Mouse (Mus musculus) forebrain, embryonic 13.5 days (tissue): ENCODE measurements around the gene Mogat1. TPM values are rescaled to one million over a fixed set of nuclear protein-coding genes. Genes with fewer than 3 reads are reported as not detected.
"Not testable (repeated sequence)": the region's sequence is repeated elsewhere in the genome, so short reads cannot be mapped to it uniquely, and the experiment has no call there.

Source experiments
- ATAC-seq: fragments of 200-750 bp; cut with Nextera tagmentation; 2 replicates; pipeline ENCODE4 v1.8.0; 2017
- H3K27ac ChIP-seq: fragments of 300-500 bp; sonication (generic); 2 replicates; pipeline ENCODE4 v1.5.1; 2015; ENCODE audit warnings: inconsistent platforms, mild to moderate bottlenecking, moderate library complexity
- H3K27me3 ChIP-seq: fragments of 300-500 bp; sonication (generic); 2 replicates; pipeline ENCODE4 v1.6.1; 2015; ENCODE audit warnings: mild to moderate bottlenecking, inconsistent platforms
- H3K36me3 ChIP-seq: fragments of 300-500 bp; sonication (generic); 2 replicates; pipeline ENCODE4 v1.6.1; 2015; ENCODE audit warnings: mild to moderate bottlenecking, inconsistent platforms; ENCODE audit not compliant: poor library complexity, severe bottlenecking
- H3K4me1 ChIP-seq: fragments of 300-500 bp; sonication (generic); 2 replicates; pipeline ENCODE4 v1.6.1; 2015; ENCODE audit warnings: inconsistent platforms
- H3K4me2 ChIP-seq: fragments of 300-500 bp; sonication (generic); 2 replicates; pipeline ENCODE4 v1.6.1; 2015; ENCODE audit warnings: inconsistent platforms, mild to moderate bottlenecking, moderate library complexity
- H3K4me3 ChIP-seq: fragments of 300-500 bp; sonication (generic); 2 replicates; pipeline ENCODE4 v1.5.1; 2015; ENCODE audit warnings: mild to moderate bottlenecking, inconsistent platforms
- H3K9ac ChIP-seq: fragments of 300-500 bp; sonication (generic); 2 replicates; pipeline ENCODE4 v1.6.1; 2015; ENCODE audit warnings: mild to moderate bottlenecking, inconsistent platforms
- H3K9me3 ChIP-seq: fragments of 300-500 bp; sonication (generic); replicated peaks from 2 replicates; pipeline ENCODE4 v1.6.1; 2016; ENCODE audit warnings: inconsistent platforms
- WGBS: fragments of 180-500 bp; shearing (Covaris S2); methylation state at CpG from one replicate; pipeline ENCODE4 v1.1.7; 2015; 5-methylcytosine and 5-hydroxymethylcytosine counted together
- polyA plus RNA-seq: library from polyadenylated mRNA; unstranded; fragments of >200 nt; fragmentation: Nextera tagmentation; extraction: Ambion mirVana; gene quantifications from 2 replicates; pipeline ENCODE4 v1.2.1, GENCODE M21; 2015

Gene Mogat1
- polyA plus RNA-seq, 1 experiment from 2014 or later = 0.21 TPM

DNA sequence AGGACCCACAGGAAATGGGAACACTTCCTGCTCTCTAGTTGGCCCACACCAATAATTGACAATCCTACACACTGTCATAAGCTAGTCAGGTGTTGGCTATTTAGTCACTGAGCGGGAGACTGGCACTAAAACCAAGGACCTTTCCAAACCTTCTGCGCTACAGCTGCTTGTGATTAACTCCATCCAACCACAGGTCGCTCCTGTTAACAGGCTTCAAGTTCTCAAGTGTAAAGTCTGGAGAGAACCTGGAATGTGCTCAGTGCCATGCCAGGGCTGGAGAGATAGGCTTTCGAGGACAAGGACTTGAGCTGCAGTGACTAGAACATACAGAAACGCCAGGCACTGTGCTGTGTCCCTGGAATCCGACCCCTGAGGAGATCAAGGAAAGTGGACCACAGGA lies 28.4 kb downstream of the Mogat1 start:
- Histone ChIP-seq H3K9ac (no peak overlapping the region), H3K9me3 (no peaks in the 10 kb centered on the region), H3K4me2 (no peak overlapping the region), H3K27ac (no peak overlapping the region), H3K36me3 (no peaks in the 10 kb centered on the region), H3K4me3 (no peak overlapping the region), H3K4me1 (peaks cover 8% of the 10 kb centered on the region), H3K27me3 (no peaks in the 10 kb centered on the region)
- 78% methylated on average over 6 of the region's 6 CpGs for WGBS
- ATAC-seq = no peak

- H3K27ac ChIP-seq, H3K4me1 ChIP-seq, H3K36me3 ChIP-seq, ATAC-seq, H3K9me3 ChIP-seq, H3K4me3 ChIP-seq, H3K4me2 ChIP-seq, H3K9ac ChIP-seq, H3K27me3 ChIP-seq: not testable (repeated sequence)
- WGBS = 56% methylated on average over 1 of the region's 1 CpGs
Measured at GRCm38 (mm10) chr1:78543631-78544030, 32.8 kb downstream of the Mogat1 start.

DNA sequence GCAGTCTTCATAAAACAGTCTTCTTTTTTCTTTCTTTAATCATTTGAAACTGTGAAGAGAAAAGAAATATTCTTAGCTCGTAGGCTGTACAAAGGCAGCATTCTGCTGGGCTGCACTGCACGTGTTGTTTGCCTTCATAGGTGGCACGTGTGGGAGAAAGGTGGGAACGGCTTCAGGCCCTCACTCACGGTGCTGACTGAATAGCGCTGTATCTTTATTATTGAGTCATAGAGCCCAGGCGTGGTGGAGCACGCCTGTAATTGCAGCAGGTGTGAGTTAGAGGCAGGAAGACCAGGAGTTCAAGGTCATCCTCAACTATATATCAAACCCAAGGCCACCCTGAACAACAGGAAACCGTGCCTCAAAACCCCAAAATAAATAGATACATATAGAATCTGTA lies 35.5 kb downstream of the Mogat1 start:
- Histone ChIP-seq H3K4me1 (no peaks in the 10 kb centered on the region), H3K27ac (no peak overlapping the region)
- WGBS = 84% methylated on average over 9 of the region's 9 CpGs

DNA sequence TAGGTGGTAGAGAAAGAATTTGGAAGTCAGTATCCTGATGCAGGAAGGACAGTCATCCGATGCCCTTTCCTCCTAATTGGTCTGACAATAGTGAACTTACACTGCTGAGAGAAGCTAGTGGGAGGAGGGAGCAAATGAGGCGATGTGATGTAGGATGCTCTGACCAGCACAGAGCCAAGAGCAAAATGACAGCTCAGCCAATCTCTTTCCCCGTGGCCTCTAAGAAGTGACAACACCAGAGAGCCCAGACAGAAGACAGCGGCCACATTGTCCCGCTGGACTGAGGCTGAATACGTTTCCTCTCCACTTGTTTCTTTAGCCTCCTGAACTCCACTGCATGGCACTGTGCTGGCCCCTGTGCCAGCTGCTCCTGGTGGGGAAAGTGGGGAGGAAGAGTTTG lies 38.2 kb downstream of the Mogat1 start:
- H3K27me3 ChIP-seq = no peaks in the 10 kb centered on the region
- no peak overlapping the region for H3K27ac ChIP-seq
- ATAC-seq = no peak
- H3K4me1 ChIP-seq = no peaks in the 10 kb centered on the region
- WGBS = 44% methylated on average over 6 of the region's 6 CpGs
- H3K9me3 ChIP-seq = no peaks in the 10 kb centered on the region
- H3K4me3 ChIP-seq = no peak overlapping the region
- H3K9ac ChIP-seq = no peak overlapping the region
- H3K4me2 ChIP-seq = no peak overlapping the region
- no peaks in the 10 kb centered on the region for H3K36me3 ChIP-seq

More for the DNA sequence above, 35.5 kb downstream of the Mogat1 start:
- H3K4me3 ChIP-seq = no peak overlapping the region
- H3K36me3 ChIP-seq = no peaks in the 10 kb centered on the region
- H3K9ac ChIP-seq = no peak overlapping the region
- H3K9me3 ChIP-seq = no peaks in the 10 kb centered on the region
- no peaks in the 10 kb centered on the region for H3K27me3 ChIP-seq
- ATAC-seq = no peak
- H3K4me2 ChIP-seq = no peak overlapping the region

- Histone ChIP-seq H3K4me3 (no peak overlapping the region), H3K4me1 (no peaks in the 10 kb centered on the region), H3K27ac (no peak overlapping the region), H3K9me3 (no peaks in the 10 kb centered on the region), H3K9ac (no peak overlapping the region), H3K36me3 (no peaks in the 10 kb centered on the region), H3K4me2 (no peak overlapping the region), H3K27me3 (no peaks in the 10 kb centered on the region)
- ATAC-seq = no peak
- 89% methylated on average over 8 of the region's 8 CpGs for WGBS
Measured at GRCm38 (mm10) chr1:78554012-78554666, 43.3 kb downstream of the Mogat1 start.

DNA sequence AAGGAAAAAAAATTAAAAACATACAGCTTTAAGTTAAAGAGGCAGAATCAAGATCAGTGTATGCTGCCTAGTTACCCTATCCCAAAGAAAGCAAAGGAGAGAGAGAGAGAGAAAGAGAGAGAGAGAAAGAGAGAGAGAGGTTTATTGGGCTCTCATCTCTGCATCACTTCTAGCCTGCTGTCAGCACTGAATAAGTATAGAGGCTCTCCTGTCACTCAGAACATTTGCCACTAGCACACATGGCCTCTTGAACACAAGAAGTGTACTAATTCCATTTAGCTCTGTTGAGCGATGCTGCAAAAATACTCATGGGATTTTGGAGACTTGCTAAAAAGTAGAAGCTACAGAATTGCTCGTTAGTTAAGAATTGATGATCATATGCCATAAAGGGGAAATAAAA lies 56.2 kb downstream of the Mogat1 start:
- Histone ChIP-seq H3K9me3 (peaks cover 4% of the 10 kb centered on the region; the same call in 1 of the 2 replicates), H3K27ac (no peak overlapping the region), H3K4me1 (peaks cover 4% of the 10 kb centered on the region), H3K4me3 (no peak overlapping the region), H3K36me3 (no peaks in the 10 kb centered on the region), H3K27me3 (no peaks in the 10 kb centered on the region), H3K4me2 (no peak overlapping the region), H3K9ac (no peak overlapping the region)
- peak; percentile 10; the same call in 1 of the 2 replicates for ATAC-seq
- 59% methylated on average over 2 of the region's 2 CpGs for WGBS

DNA sequence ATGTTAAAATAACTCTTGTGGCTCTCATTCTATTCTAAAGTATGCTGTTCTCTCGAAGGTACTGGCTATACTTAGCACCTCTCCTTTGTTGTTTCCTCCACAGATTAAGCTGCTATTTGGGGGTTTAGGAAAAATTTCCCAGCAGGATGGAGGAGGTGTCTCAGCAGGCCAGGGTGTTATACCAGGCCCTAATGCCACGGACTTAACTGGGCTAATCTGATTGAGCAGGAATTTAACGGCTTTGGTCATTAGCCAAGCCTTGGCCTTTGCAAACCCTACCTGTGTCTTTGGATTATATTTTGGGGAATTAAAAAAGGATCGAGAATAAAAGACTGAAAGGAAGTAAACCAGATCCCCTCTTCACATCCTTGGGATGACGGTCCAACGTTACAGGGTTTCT lies 56.6 kb downstream of the Mogat1 start:
- H3K27ac ChIP-seq = no peak overlapping the region
- H3K4me1 ChIP-seq = peaks cover 4% of the 10 kb centered on the region
- no peak overlapping the region for H3K9ac ChIP-seq
- peaks cover 4% of the 10 kb centered on the region; the same call in 1 of the 2 replicates for H3K9me3 ChIP-seq
- WGBS = 8% methylated on average over 6 of the region's 6 CpGs
- no peak overlapping the region for H3K4me3 ChIP-seq
- ATAC-seq = no peak
- H3K27me3 ChIP-seq = no peaks in the 10 kb centered on the region
- no peak overlapping the region for H3K4me2 ChIP-seq
- no peaks in the 10 kb centered on the region for H3K36me3 ChIP-seq

DNA sequence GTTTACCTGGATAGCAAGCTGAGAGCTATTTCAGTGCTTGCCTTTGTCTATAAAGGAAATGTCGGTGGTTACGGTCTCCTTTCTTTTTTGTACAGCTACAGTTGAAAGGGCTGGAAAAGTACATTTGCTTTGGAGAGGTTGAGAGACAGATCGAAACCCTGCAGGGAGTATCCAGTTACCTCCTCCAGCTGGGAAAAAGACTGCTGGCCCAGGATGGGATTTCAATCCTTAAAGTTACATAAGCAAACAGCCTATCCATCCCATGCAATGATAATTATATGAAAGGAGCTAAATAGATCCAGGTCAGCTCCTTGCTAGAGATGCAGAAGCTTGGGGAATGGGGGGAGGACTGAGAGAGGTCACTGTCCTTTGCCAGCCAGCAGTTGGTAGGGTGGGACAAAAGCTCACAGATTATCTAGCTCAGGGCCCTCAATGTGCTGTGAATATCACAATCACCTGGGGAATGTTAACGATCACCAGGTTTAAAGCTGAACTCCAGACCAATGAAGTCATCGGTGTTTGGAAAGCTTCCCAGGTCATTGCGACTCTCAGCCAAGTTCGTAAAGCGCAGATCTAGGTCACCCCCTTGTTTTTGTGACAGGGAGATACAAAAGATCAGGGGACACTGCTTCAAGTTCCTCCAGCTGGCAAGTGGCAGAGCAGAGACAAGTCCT lies 57.2 kb downstream of the Mogat1 start:
- 20% methylated on average over 8 of the region's 8 CpGs for WGBS
- H3K4me1 ChIP-seq = peaks cover 4% of the 10 kb centered on the region
- no peaks in the 10 kb centered on the region for H3K27me3 ChIP-seq
- no peak overlapping the region for H3K27ac ChIP-seq
- H3K9ac ChIP-seq = no peak overlapping the region
- ATAC-seq = no peak
- no peak overlapping the region for H3K4me3 ChIP-seq
- H3K36me3 ChIP-seq = no peaks in the 10 kb centered on the region
- no peak overlapping the region for H3K4me2 ChIP-seq
- H3K9me3 ChIP-seq = peaks cover 4% of the 10 kb centered on the region; the same call in 1 of the 2 replicates

GRCm38 (mm10) chr1:78569617-78570016 lies 58.8 kb downstream of the Mogat1 start:
- Histone ChIP-seq H3K4me3 (no peak overlapping the region), H3K36me3 (no peaks in the 10 kb centered on the region), H3K9me3 (peaks cover 4% of the 10 kb centered on the region; the same call in 1 of the 2 replicates), H3K27ac (no peak overlapping the region), H3K9ac (no peak overlapping the region), H3K4me2 (no peak overlapping the region), H3K27me3 (no peaks in the 10 kb centered on the region), H3K4me1 (peaks cover 4% of the 10 kb centered on the region)
- ATAC-seq = no peak
- 76% methylated on average over 5 of the region's 5 CpGs for WGBS

- no peaks in the 10 kb centered on the region for H3K9me3 ChIP-seq
- H3K27me3 ChIP-seq = no peaks in the 10 kb centered on the region
- H3K9ac ChIP-seq = no peak overlapping the region
- no peak overlapping the region for H3K4me2 ChIP-seq
- no peak overlapping the region for H3K4me3 ChIP-seq
- H3K4me1 ChIP-seq = no peaks in the 10 kb centered on the region
- H3K36me3 ChIP-seq = no peaks in the 10 kb centered on the region
- ATAC-seq = no peak
- 93% methylated on average over 2 of the region's 2 CpGs for WGBS
- H3K27ac ChIP-seq = no peak overlapping the region
Measured at GRCm38 (mm10) chr1:78585080-78585479, 74.3 kb downstream of the Mogat1 start.

DNA sequence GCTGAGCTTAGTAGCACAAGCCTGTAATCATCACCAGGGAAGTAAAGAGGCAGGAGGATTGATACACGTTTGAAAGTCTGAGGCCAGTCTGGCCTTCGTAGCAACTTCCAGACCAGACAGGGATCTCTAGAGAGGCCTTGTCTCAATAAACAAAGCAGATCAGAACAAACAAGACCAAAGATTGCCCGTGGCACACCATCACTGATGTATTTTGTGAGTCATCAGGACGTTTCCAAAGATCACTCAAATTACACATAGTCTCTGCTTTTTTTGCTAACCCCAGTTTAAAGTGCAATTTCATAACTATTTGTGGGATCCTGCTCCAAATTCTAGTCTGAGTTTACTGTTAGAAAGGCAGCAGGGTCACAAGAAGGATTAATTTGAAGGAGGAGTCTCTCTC lies 76.2 kb downstream of the Mogat1 start:
- H3K4me1 ChIP-seq = no peaks in the 10 kb centered on the region
- no peak overlapping the region for H3K4me2 ChIP-seq
- no peak overlapping the region for H3K27ac ChIP-seq
- WGBS = 66% methylated on average over 4 of the region's 4 CpGs
- no peak for ATAC-seq
- H3K9me3 ChIP-seq = no peaks in the 10 kb centered on the region
- no peaks in the 10 kb centered on the region for H3K36me3 ChIP-seq
- H3K9ac ChIP-seq = no peak overlapping the region
- H3K27me3 ChIP-seq = no peaks in the 10 kb centered on the region
- H3K4me3 ChIP-seq = no peak overlapping the region
